In the genomic region with DNA sequence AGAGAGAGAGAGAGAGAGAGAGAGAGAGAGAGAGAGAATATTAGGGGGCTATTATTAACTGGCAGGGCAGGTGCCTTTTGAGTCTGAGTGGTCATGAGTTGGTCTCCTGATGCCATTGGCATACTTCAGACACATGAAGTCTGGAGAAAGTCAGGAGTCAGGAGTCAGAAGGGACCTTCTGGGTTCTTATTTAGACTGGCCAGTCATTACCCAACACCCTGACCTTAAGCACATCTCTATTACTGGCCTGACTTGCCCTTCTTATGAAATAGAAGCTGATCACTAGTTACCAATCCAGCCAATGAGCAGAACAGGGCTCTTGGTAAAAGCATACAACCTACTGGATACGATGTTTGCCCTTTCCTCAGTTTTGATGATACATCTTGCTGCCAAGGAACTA, we compare ENCODE assay signal across 29 mouse cellular contexts. TPM values are rescaled to one million over a fixed set of nuclear protein-coding genes. Genes with fewer than 3 reads are reported as not detected.
DNase-seq lines count a peak whose midpoint lies in the region; ATAC-seq lines count a peak whose summit lies in the region.
"Had no signal": no experiment of that assay in that cellular context is flagged by ENCODE, and none has a peak within 500 bp of the region (broad histone marks: within the 10 kb centered on the region; RNA-seq: fewer than 3 reads in every experiment).

No protein-coding gene starts in this region.

- H3K4me2 ChIP-seq in limb, embryonic 12.5 days: no peak overlapping the region
- H3K4me2 ChIP-seq: embryonic facial prominence, embryonic 12.5 days; embryonic facial prominence, embryonic 15.5 days; heart, embryonic 13.5 days; hindbrain, embryonic 13.5 days had no signal

- H3K27me3 ChIP-seq in heart, embryonic 10.5 days (ENCODE audit: insufficient read depth, poor library complexity, severe bottlenecking): 0 out of 2 replicates have a peak, but pooled peaks cover 10% of the 10 kb centered on the region
- H3K27me3 ChIP-seq in limb, embryonic 12.5 days: no peaks in the 10 kb centered on the region
- H3K27me3 ChIP-seq in limb, embryonic 10.5 days (ENCODE audit: low read depth, poor library complexity, severe bottlenecking): peaks cover 6% of the 10 kb centered on the region; the same call in 1 of the 2 replicates
- H3K27me3 ChIP-seq: embryonic facial prominence, embryonic 12.5 days; embryonic facial prominence, embryonic 15.5 days had no signal

- H3K27ac ChIP-seq in heart, embryonic 10.5 days: peak overlapping the region; percentile 53; the same call in 1 of the 2 replicates
- 0 out of 2 replicates have a peak overlapping the region, but pooled peaks have one; percentile 42 for H3K27ac ChIP-seq in limb, embryonic 12.5 days
- H3K27ac ChIP-seq in limb, embryonic 10.5 days: no peak overlapping the region
- peak overlapping the region; percentile 92 for H3K27ac ChIP-seq in brown adipose tissue, adult 24 weeks (replicated peaks; ENCODE audit: low read depth, low read length)
- H3K27ac ChIP-seq: embryonic facial prominence, embryonic 12.5 days; embryonic facial prominence, embryonic 15.5 days; hindbrain, embryonic 10.5 days; hindbrain, embryonic 13.5 days had no signal

- no peaks in the 10 kb centered on the region for H3K36me3 ChIP-seq in heart, embryonic 10.5 days
- H3K36me3 ChIP-seq in limb, embryonic 12.5 days: no peaks in the 10 kb centered on the region
- no peaks in the 10 kb centered on the region for H3K36me3 ChIP-seq in limb, embryonic 10.5 days
- H3K36me3 ChIP-seq: embryonic facial prominence, embryonic 12.5 days; embryonic facial prominence, embryonic 15.5 days; heart, embryonic 13.5 days; hindbrain, embryonic 10.5 days; hindbrain, embryonic 13.5 days had no signal

- ATAC-seq in limb, embryonic 12.5 days (ENCODE audit: insufficient number of reproducible peaks, insufficient read depth, low FRiP score, low TSS enrichment, low read depth): no peak
- ATAC-seq: CD4-positive, CD25-positive, alpha-beta regulatory T cell, adult 4 months; forebrain, embryonic 14.5 days; forebrain, postnatal 0 days; hindbrain, embryonic 16.5 days; intestine, embryonic 16.5 days had no signal

- no peak for DNase-seq in heart, embryonic 10.5 days (ENCODE audit: low spot score)
- DNase-seq in heart, adult 11 months: no peak
- no peak for DNase-seq in limb, embryonic 10.5 days (ENCODE audit: low spot score)
- peak; percentile 92 for DNase-seq in skeletal muscle tissue, adult 2 months (ENCODE audit: low read depth, low spot score)
- no peak for DNase-seq in adrenal gland, postnatal 36 days
- DNase-seq: adrenal gland, adult 8-10 months; adrenal gland, postnatal 25 days; cerebellum, adult 11 months; cerebellum, adult 2 months; cerebellum, adult 9-11 months; cerebellum, postnatal 25 days; forebrain, postnatal 0 days; gastrocnemius, postnatal 10 days; heart, adult 2 months; kidney, adult 18-20 months had no signal

- 90% methylated on average over 1 of the region's 1 CpGs for WGBS in heart, embryonic 10.5 days
- WGBS in limb, embryonic 12.5 days: 91% methylated on average over 1 of the region's 1 CpGs
- 92% methylated on average over 1 of the region's 1 CpGs for WGBS in limb, embryonic 10.5 days

- H3K9ac ChIP-seq in limb, embryonic 12.5 days (replicated peaks): no peak overlapping the region
- H3K9ac ChIP-seq: embryonic facial prominence, embryonic 12.5 days; embryonic facial prominence, embryonic 15.5 days; forebrain, postnatal 0 days; hindbrain, embryonic 13.5 days had no signal

- peaks cover 40% of the 10 kb centered on the region for H3K4me1 ChIP-seq in heart, embryonic 10.5 days
- H3K4me1 ChIP-seq in limb, embryonic 12.5 days (replicated peaks): peaks cover 21% of the 10 kb centered on the region
- H3K4me1 ChIP-seq in limb, embryonic 10.5 days: peaks cover 35% of the 10 kb centered on the region
- peaks cover 18% of the 10 kb centered on the region for H3K4me1 ChIP-seq in brown adipose tissue, adult 24 weeks (ENCODE audit: control insufficient read depth, insufficient read depth, insufficient read length, low read length)

- no peak overlapping the region for H3K4me3 ChIP-seq in heart, embryonic 10.5 days
- no peak overlapping the region for H3K4me3 ChIP-seq in limb, embryonic 12.5 days (replicated peaks)
- no peak overlapping the region for H3K4me3 ChIP-seq in limb, embryonic 10.5 days
- no peak overlapping the region for H3K4me3 ChIP-seq in brown adipose tissue, adult 24 weeks (ENCODE audit: insufficient read depth, low read depth, low read length)
- H3K4me3 ChIP-seq: embryonic facial prominence, embryonic 12.5 days; embryonic facial prominence, embryonic 15.5 days; heart, adult 2 months; heart, embryonic 13.5 days; hindbrain, embryonic 10.5 days; hindbrain, embryonic 13.5 days had no signal

- H3K9me3 ChIP-seq in heart, embryonic 10.5 days: no peaks in the 10 kb centered on the region
- no peaks in the 10 kb centered on the region for H3K9me3 ChIP-seq in limb, embryonic 12.5 days
- H3K9me3 ChIP-seq in limb, embryonic 10.5 days (replicated peaks): no peaks in the 10 kb centered on the region
- H3K9me3 ChIP-seq: embryonic facial prominence, embryonic 12.5 days; embryonic facial prominence, embryonic 15.5 days; heart, embryonic 13.5 days; hindbrain, embryonic 10.5 days; hindbrain, embryonic 13.5 days had no signal

RNA-seq across cellular contexts. Expression of a gene that starts 2.2 kb away (rescaled TPM):
- 2,290 and 3,821 TPM in 2 replicates for polyA plus RNA-seq in heart, embryonic 10.5 days (2016; fragmentation: Nextera tagmentation; extraction: Ambion mirVana)
- 89.0 and 101 TPM in 2 replicates for polyA plus RNA-seq in limb, embryonic 12.5 days (2016; fragmentation: Nextera tagmentation; extraction: Ambion mirVana)
- 8.3 and 12.7 TPM in 2 replicates for polyA plus RNA-seq in limb, embryonic 10.5 days (2016; fragmentation: Nextera tagmentation; extraction: Ambion mirVana)
- 13.6 and 19.7 TPM in 2 replicates for polyA plus RNA-seq in brown adipose tissue, adult 24 weeks (2012; ENCODE audit: insufficient read depth, insufficient read length, missing spikeins)
- under 1 TPM in 1 of 2 experiments, not detected in 1; 0.33 TPM for total RNA-seq in adrenal gland, postnatal 36 days (2021)
- total RNA-seq: adrenal gland, postnatal 25 days; common myeloid progenitor, adult 5-6 weeks; MEL had no signal
- polyA plus RNA-seq: CD4-positive, CD25-positive, alpha-beta regulatory T cell, adult 4 months had no signal

RNA-seq across cellular contexts. Expression of a gene that starts 11.1 kb away (rescaled TPM):
- polyA plus RNA-seq in heart, embryonic 10.5 days (2016; fragmentation: Nextera tagmentation; extraction: Ambion mirVana): 63.2 and 65.3 TPM in 2 replicates
- 43.6 and 43.7 TPM in 2 replicates for polyA plus RNA-seq in limb, embryonic 12.5 days (2016; fragmentation: Nextera tagmentation; extraction: Ambion mirVana)
- polyA plus RNA-seq in limb, embryonic 10.5 days (2016; fragmentation: Nextera tagmentation; extraction: Ambion mirVana): 30.2 and 33.0 TPM in 2 replicates
- 498 and 651 TPM in 2 replicates for polyA plus RNA-seq in brown adipose tissue, adult 24 weeks (2012; ENCODE audit: insufficient read depth, insufficient read length, missing spikeins)
- total RNA-seq in adrenal gland, postnatal 36 days (2021): 10 to 100 TPM; 45.8 to 51.9 TPM

RNA-seq across cellular contexts. Expression of a gene that starts 41.4 kb away (rescaled TPM):
- polyA plus RNA-seq in heart, embryonic 10.5 days (2016; fragmentation: Nextera tagmentation; extraction: Ambion mirVana): 3.3 and 6.8 TPM in 2 replicates
- 5.2 and 5.3 TPM in 2 replicates for polyA plus RNA-seq in limb, embryonic 12.5 days (2016; fragmentation: Nextera tagmentation; extraction: Ambion mirVana)
- polyA plus RNA-seq in limb, embryonic 10.5 days (2016; fragmentation: Nextera tagmentation; extraction: Ambion mirVana): 5.1 and 6.0 TPM in 2 replicates
- not detected in 2 replicates for polyA plus RNA-seq in brown adipose tissue, adult 24 weeks (2012; ENCODE audit: insufficient read depth, insufficient read length, missing spikeins)
- total RNA-seq in adrenal gland, postnatal 36 days (2021): not detected
- total RNA-seq: adrenal gland, postnatal 25 days; common myeloid progenitor, adult 5-6 weeks; MEL had no signal

RNA-seq across cellular contexts. Expression of a gene that starts 57.2 kb away (rescaled TPM):
- 202 and 238 TPM in 2 replicates for polyA plus RNA-seq in heart, embryonic 10.5 days (2016; fragmentation: Nextera tagmentation; extraction: Ambion mirVana)
- polyA plus RNA-seq in limb, embryonic 12.5 days (2016; fragmentation: Nextera tagmentation; extraction: Ambion mirVana): 63.6 and 75.1 TPM in 2 replicates
- 46.3 and 54.4 TPM in 2 replicates for polyA plus RNA-seq in limb, embryonic 10.5 days (2016; fragmentation: Nextera tagmentation; extraction: Ambion mirVana)
- 33.7 and 37.2 TPM in 2 replicates for polyA plus RNA-seq in brown adipose tissue, adult 24 weeks (2012; ENCODE audit: insufficient read depth, insufficient read length, missing spikeins)
- total RNA-seq in adrenal gland, postnatal 36 days (2021): 10 to 100 TPM; 73.3 to 99.3 TPM

RNA-seq across cellular contexts. Expression of a gene that starts 59.1 kb away (rescaled TPM):
- 2,168 and 3,634 TPM in 2 replicates for polyA plus RNA-seq in heart, embryonic 10.5 days (2016; fragmentation: Nextera tagmentation; extraction: Ambion mirVana)
- 36.0 and 40.6 TPM in 2 replicates for polyA plus RNA-seq in limb, embryonic 12.5 days (2016; fragmentation: Nextera tagmentation; extraction: Ambion mirVana)
- 2.1 and 4.0 TPM in 2 replicates for polyA plus RNA-seq in limb, embryonic 10.5 days (2016; fragmentation: Nextera tagmentation; extraction: Ambion mirVana)
- not detected in 2 replicates for polyA plus RNA-seq in brown adipose tissue, adult 24 weeks (2012; ENCODE audit: insufficient read depth, insufficient read length, missing spikeins)
- total RNA-seq in adrenal gland, postnatal 36 days (2021): 1 to 10 TPM; 2.5 to 2.6 TPM
- total RNA-seq: common myeloid progenitor, adult 5-6 weeks; MEL had no signal
- polyA plus RNA-seq: forebrain, embryonic 11.5 days had no signal

Comparison
In these comparisons a context has a peak if more than half of its experiments do, and no peak if none do; other contexts are left out.
1. RNA of a gene that starts 2.2 kb away (polyA plus RNA-seq): 2,290 to 3,821 TPM in heart, embryonic 10.5 days; 89.0 to 101 TPM in limb, embryonic 12.5 days, 13.6 to 19.7 TPM in brown adipose tissue, adult 24 weeks and 8.3 to 12.7 TPM in limb, embryonic 10.5 days; every median in the first group is over 10 times any median in the second.